Mouse (Mus musculus): ENCODE measurements around the gene Olfr323.

GRCm38 (mm10) chr11:58614526-58614925 lies 15.8 kb downstream of the Olfr323 start:
- TF ChIP-seq POLR2A (IDR thresholded peaks at IDR 0.05; ENCODE audit: control insufficient read depth, low read depth, low read length) (no peak), CTCF (IDR thresholded peaks at IDR 0.05; ENCODE audit: control insufficient read depth, insufficient read depth, insufficient replicate concordance, low read depth, low read length) (no peak)
